Mouse (Mus musculus) thymus, adult 2 months (tissue): ENCODE measurements at regions not wholly inside any gene's neighbourhood (a gene's known extent, or its start where the extent isn't known, plus 50 kb on each side); places are given as distances from the start of the nearest gene placed in this dataset.

Experiments used
- DNase-seq: peaks from one replicate; pipeline ENCODE4 v3.0.0; 2021
- H3K27ac ChIP-seq: fragments of 200-500 bp; 2 replicates; pipeline ENCODE4 v1.5.1; 2012; ENCODE audit warnings: low read length, control low read depth; ENCODE audit not compliant: control insufficient read depth, insufficient read depth
- H3K27me3 ChIP-seq: fragments of 200-500 bp; 2 replicates; pipeline ENCODE4 v1.6.1; 2012; ENCODE audit warnings: mild to moderate bottlenecking, low read length, moderate library complexity, mixed read lengths; ENCODE audit not compliant: control insufficient read depth, insufficient read depth
- H3K36me3 ChIP-seq: fragments of 200-500 bp; 2 replicates; pipeline ENCODE4 v1.6.1; 2012; ENCODE audit warnings: mild to moderate bottlenecking, low read length, moderate library complexity; ENCODE audit not compliant: control insufficient read depth, insufficient read depth
- H3K4me1 ChIP-seq: fragments of 200-500 bp; replicated peaks from 2 replicates; pipeline ENCODE4 v1.6.1; 2012; ENCODE audit warnings: low read length; ENCODE audit not compliant: control insufficient read depth, insufficient read depth
- H3K4me3 ChIP-seq: fragments of 200-500 bp; 2 replicates; pipeline ENCODE4 v1.5.1; 2012; ENCODE audit warnings: mild to moderate bottlenecking, low read length, control low read depth, moderate library complexity; ENCODE audit not compliant: control insufficient read depth, insufficient read depth
- CTCF ChIP-seq: fragments of 200-500 bp; IDR thresholded peaks from 2 replicates; pipeline ENCODE4 v1.5.1; 2012; ENCODE audit warnings: mild to moderate bottlenecking, control low read depth, low read length, moderate library complexity, borderline replicate concordance; ENCODE audit not compliant: control insufficient read depth, poor library complexity, insufficient read depth; ENCODE audit errors: extremely low read depth
- POLR2A ChIP-seq: fragments of 200-500 bp; IDR thresholded peaks from 2 replicates; pipeline ENCODE4 v1.6.1; 2012; ENCODE audit warnings: mild to moderate bottlenecking, low read length, control low read depth, moderate library complexity; ENCODE audit not compliant: control insufficient read depth, poor library complexity, insufficient read depth; ENCODE audit errors: extremely low read depth
- WGBS: fragments of 180-500 bp; shearing (Covaris S2); methylation state at CpG from one replicate; pipeline ENCODE4 v1.1.7; 2018; 5-methylcytosine and 5-hydroxymethylcytosine counted together

DNA sequence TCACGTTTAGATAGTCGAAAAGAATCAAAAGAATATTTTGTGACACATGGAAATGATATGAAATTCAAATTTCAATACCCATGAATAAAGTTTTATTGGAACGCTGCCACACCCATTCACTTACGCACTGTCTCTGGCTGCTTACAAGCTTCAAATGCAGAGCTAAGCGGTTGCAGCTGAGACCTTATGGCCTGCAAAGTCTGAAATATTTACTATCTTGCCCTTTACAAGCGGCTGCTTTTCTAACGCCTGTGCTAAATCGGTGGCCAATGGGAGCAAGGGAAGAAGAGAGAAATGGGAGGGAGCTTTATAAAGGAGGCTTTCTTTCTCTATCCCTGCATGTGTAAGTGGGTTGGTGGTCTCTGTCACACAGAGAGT, 97.9 kb downstream of the Dkk1 start:
- H3K27me3 ChIP-seq: no peaks in the 10 kb centered on the region
- no peaks in the 10 kb centered on the region for H3K4me1 ChIP-seq
- H3K4me3 ChIP-seq: no peak overlapping the region
- TF ChIP-seq POLR2A (no peak), CTCF (no peak)
- WGBS: 92% methylated on average over 8 of the region's 8 CpGs
- no peak overlapping the region for H3K27ac ChIP-seq
- no peaks in the 10 kb centered on the region for H3K36me3 ChIP-seq
- no peak for DNase-seq

DNA sequence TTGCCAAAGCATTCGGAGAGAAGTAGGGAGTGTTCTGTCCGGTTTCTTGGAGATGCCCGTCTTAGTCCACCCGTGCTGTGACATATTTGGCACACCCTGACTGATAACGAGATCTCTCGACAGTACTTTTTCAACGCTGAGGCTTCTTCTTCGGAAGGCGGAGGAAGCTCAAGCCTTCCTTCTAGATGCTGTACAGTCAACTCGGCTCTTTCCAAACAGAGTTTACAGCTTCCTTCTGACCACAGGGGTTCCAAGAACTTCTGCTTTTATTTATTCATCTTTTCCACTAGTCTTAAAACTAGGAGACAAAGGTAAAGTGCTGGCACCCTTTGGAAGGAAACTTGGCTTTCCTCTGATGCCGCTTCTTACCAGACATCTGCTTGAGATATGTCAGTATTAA, 96.8 kb downstream of the Dkk1 start:
- DNase-seq: no peak
- TF ChIP-seq POLR2A: no peak
- TF ChIP-seq CTCF: no peak

DNA sequence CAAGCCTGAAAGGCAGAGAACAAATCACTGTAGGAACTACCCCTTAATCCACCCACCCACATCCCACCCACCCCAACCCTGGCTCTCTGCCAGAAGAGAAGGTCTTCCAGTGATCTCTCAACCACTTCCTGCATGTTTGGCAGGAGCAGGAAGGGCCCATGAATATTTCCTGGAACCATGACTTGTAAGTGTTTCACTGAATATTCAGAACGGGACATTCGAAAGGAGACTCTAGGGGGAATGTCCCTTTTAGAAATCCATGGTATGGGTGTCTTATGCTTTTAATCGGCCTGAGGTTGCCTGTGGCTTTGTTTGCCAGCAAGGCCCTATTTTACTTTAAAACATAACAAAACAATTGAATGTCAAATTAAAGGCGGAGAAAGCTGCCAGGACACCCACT, 66.0 kb downstream of the Dkk1 start:
- no peaks in the 10 kb centered on the region for H3K27me3 ChIP-seq
- no peak for TF ChIP-seq POLR2A
- no peak for TF ChIP-seq CTCF
- 74% methylated on average over 4 of the region's 4 CpGs for WGBS
- no peaks in the 10 kb centered on the region for H3K4me1 ChIP-seq
- H3K36me3 ChIP-seq: no peaks in the 10 kb centered on the region
- no peak overlapping the region for H3K4me3 ChIP-seq
- no peak overlapping the region for H3K27ac ChIP-seq
- no peak for DNase-seq

More for the DNA sequence above, 96.8 kb downstream of the Dkk1 start:
- H3K27me3 ChIP-seq: no peaks in the 10 kb centered on the region
- H3K36me3 ChIP-seq: no peaks in the 10 kb centered on the region
- WGBS: 47% methylated on average over 11 of the region's 11 CpGs
- H3K4me1 ChIP-seq: no peaks in the 10 kb centered on the region
- H3K4me3 ChIP-seq: no peak overlapping the region
- H3K27ac ChIP-seq: no peak overlapping the region

DNA sequence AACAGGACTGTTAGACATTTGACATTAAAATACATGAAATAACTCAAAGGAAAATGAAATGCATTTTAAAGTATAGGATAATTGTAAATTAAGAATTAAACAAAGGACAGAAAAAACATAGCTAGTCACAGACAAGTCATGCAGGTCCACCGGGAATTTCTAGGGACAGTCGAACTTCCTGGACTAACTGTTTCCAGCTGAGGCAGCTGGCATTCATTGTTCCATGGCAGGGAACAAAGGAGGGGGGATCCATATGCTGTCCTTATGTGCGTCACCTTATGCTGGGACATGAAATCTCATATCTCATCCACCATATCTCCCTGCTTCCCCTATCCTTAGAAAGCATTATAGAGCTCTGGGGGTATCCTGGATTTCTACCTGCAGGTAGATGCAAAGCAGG, 59.7 kb downstream of the Dkk1 start:
- Histone ChIP-seq H3K27ac (no peak overlapping the region), H3K4me1 (no peaks in the 10 kb centered on the region), H3K27me3 (no peaks in the 10 kb centered on the region), H3K36me3 (no peaks in the 10 kb centered on the region), H3K4me3 (no peak overlapping the region)
- TF ChIP-seq CTCF (no peak), POLR2A (no peak)
- 81% methylated on average over 3 of the region's 3 CpGs for WGBS
- no peak for DNase-seq

DNA sequence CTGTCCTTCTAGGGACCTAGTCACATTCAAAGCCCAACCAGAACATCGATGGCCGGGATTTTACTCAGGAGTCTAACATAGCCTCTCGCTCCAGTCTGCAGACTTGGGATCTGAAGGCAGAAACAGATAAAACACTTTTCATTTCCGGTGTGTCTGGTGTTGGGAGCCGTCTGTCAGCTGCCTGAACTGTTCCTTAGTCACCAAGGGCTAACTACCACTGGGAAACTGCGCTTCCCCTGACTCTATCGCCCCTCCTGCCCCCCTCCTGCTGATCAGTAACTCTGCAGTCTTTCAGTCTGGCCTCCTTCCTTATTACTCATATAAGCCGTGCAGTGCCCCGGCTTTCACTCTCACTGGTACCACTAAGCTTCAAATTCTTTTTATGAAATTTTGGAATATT, 58.5 kb downstream of the Dkk1 start:
- Histone ChIP-seq H3K4me3 (no peak overlapping the region), H3K27me3 (no peaks in the 10 kb centered on the region), H3K27ac (no peak overlapping the region), H3K36me3 (no peaks in the 10 kb centered on the region), H3K4me1 (no peaks in the 10 kb centered on the region)
- no peak for DNase-seq
- WGBS: 57% methylated on average over 9 of the region's 9 CpGs
- TF ChIP-seq POLR2A (no peak), CTCF (no peak)
